Comparison of ENCODE assay signal across 21 mouse cellular contexts in genomic region chr16:20750518-20750917, GRCm38 (mm10). TPM values are rescaled to one million over a fixed set of nuclear protein-coding genes. Genes with fewer than 3 reads are reported as not detected.
DNase-seq lines count a peak whose midpoint lies in the region; ATAC-seq lines count a peak whose summit lies in the region.
"Had no signal": no experiment of that assay in that cellular context is flagged by ENCODE, and none has a peak within 500 bp of the region (broad histone marks: within the 10 kb centered on the region; RNA-seq: fewer than 3 reads in every experiment).

No protein-coding gene starts in this region.

- no peak overlapping the region for H3K27ac ChIP-seq in embryonic facial prominence, embryonic 11.5 days (replicated peaks; ENCODE audit: low read depth, low read length)
- no peak overlapping the region for H3K27ac ChIP-seq in embryonic facial prominence, embryonic 10.5 days (replicated peaks)
- no peak overlapping the region for H3K27ac ChIP-seq in limb, embryonic 11.5 days (replicated peaks; ENCODE audit: low read depth, low read length)
- no peak overlapping the region for H3K27ac ChIP-seq in limb, embryonic 10.5 days
- H3K27ac ChIP-seq in limb, embryonic 12.5 days, result no peak overlapping the region; the same call in 1 of the 2 replicates
- H3K27ac ChIP-seq in forebrain, embryonic 10.5 days, result no peak overlapping the region
- H3K27ac ChIP-seq: embryonic facial prominence, embryonic 13.5 days; forebrain, embryonic 15.5 days; heart, embryonic 10.5 days; hindbrain, embryonic 15.5 days; intestine, embryonic 15.5 days; stomach, embryonic 15.5 days had no signal

- H3K36me3 ChIP-seq in embryonic facial prominence, embryonic 11.5 days (replicated peaks; ENCODE audit: control insufficient read depth, insufficient read depth, low read depth, low read length), result no peaks in the 10 kb centered on the region
- H3K36me3 ChIP-seq in embryonic facial prominence, embryonic 10.5 days (replicated peaks), result no peaks in the 10 kb centered on the region
- no peaks in the 10 kb centered on the region for H3K36me3 ChIP-seq in limb, embryonic 11.5 days (ENCODE audit: control insufficient read depth, insufficient read depth, low read length)
- no peaks in the 10 kb centered on the region for H3K36me3 ChIP-seq in limb, embryonic 10.5 days
- H3K36me3 ChIP-seq in limb, embryonic 12.5 days, result no peaks in the 10 kb centered on the region
- no peaks in the 10 kb centered on the region for H3K36me3 ChIP-seq in forebrain, embryonic 10.5 days (replicated peaks)
- H3K36me3 ChIP-seq: embryonic facial prominence, embryonic 13.5 days; forebrain, embryonic 15.5 days; heart, embryonic 10.5 days; hindbrain, embryonic 15.5 days; intestine, embryonic 15.5 days; stomach, embryonic 15.5 days had no signal

- no peak overlapping the region for H3K4me2 ChIP-seq in embryonic facial prominence, embryonic 11.5 days (ENCODE audit: low read depth, low read length)
- no peak overlapping the region for H3K4me2 ChIP-seq in limb, embryonic 11.5 days (ENCODE audit: low read depth, severe bottlenecking)
- H3K4me2 ChIP-seq in limb, embryonic 12.5 days, result peak overlapping the region; percentile 23; the same call in 1 of the 2 replicates
- H3K4me2 ChIP-seq: embryonic facial prominence, embryonic 13.5 days; forebrain, embryonic 15.5 days; hindbrain, embryonic 15.5 days; intestine, embryonic 15.5 days; stomach, embryonic 15.5 days had no signal

- H3K4me3 ChIP-seq in embryonic facial prominence, embryonic 11.5 days (ENCODE audit: low read depth, low read length), result no peak overlapping the region
- H3K4me3 ChIP-seq in embryonic facial prominence, embryonic 10.5 days, result no peak overlapping the region
- H3K4me3 ChIP-seq in limb, embryonic 11.5 days (ENCODE audit: low read depth, low read length), result no peak overlapping the region
- H3K4me3 ChIP-seq in limb, embryonic 10.5 days, result no peak overlapping the region
- H3K4me3 ChIP-seq in limb, embryonic 12.5 days (replicated peaks), result no peak overlapping the region
- no peak overlapping the region for H3K4me3 ChIP-seq in forebrain, embryonic 10.5 days
- H3K4me3 ChIP-seq: embryonic facial prominence, embryonic 13.5 days; forebrain, embryonic 15.5 days; heart, embryonic 10.5 days; hindbrain, embryonic 15.5 days; intestine, embryonic 15.5 days; stomach, embryonic 15.5 days had no signal

- 37% methylated on average over 8 of the region's 8 CpGs for WGBS in embryonic facial prominence, embryonic 11.5 days
- 52% methylated on average over 8 of the region's 8 CpGs for WGBS in embryonic facial prominence, embryonic 10.5 days
- 34% methylated on average over 8 of the region's 8 CpGs for WGBS in limb, embryonic 11.5 days
- 55% methylated on average over 8 of the region's 8 CpGs for WGBS in limb, embryonic 10.5 days
- WGBS in limb, embryonic 12.5 days, result 27% methylated on average over 8 of the region's 8 CpGs
- 63% methylated on average over 8 of the region's 8 CpGs for WGBS in forebrain, embryonic 10.5 days

- H3K9ac ChIP-seq in embryonic facial prominence, embryonic 11.5 days (replicated peaks; ENCODE audit: low read length), result no peak overlapping the region
- H3K9ac ChIP-seq in limb, embryonic 11.5 days (ENCODE audit: low read length), result no peak overlapping the region
- no peak overlapping the region for H3K9ac ChIP-seq in limb, embryonic 12.5 days (replicated peaks)
- H3K9ac ChIP-seq: embryonic facial prominence, embryonic 13.5 days; forebrain, embryonic 15.5 days; hindbrain, embryonic 15.5 days; intestine, embryonic 15.5 days; stomach, embryonic 15.5 days had no signal

- no peaks in the 10 kb centered on the region for H3K9me3 ChIP-seq in embryonic facial prominence, embryonic 11.5 days (replicated peaks; ENCODE audit: control insufficient read depth, low read length)
- no peaks in the 10 kb centered on the region for H3K9me3 ChIP-seq in embryonic facial prominence, embryonic 10.5 days
- no peaks in the 10 kb centered on the region for H3K9me3 ChIP-seq in limb, embryonic 11.5 days (ENCODE audit: control insufficient read depth, low read length)
- H3K9me3 ChIP-seq in limb, embryonic 10.5 days (replicated peaks), result no peaks in the 10 kb centered on the region
- no peaks in the 10 kb centered on the region for H3K9me3 ChIP-seq in limb, embryonic 12.5 days
- H3K9me3 ChIP-seq in forebrain, embryonic 10.5 days, result no peaks in the 10 kb centered on the region
- H3K9me3 ChIP-seq: embryonic facial prominence, embryonic 13.5 days; forebrain, embryonic 15.5 days; heart, embryonic 10.5 days; hindbrain, embryonic 15.5 days; intestine, embryonic 15.5 days; stomach, embryonic 15.5 days had no signal

- ATAC-seq in embryonic facial prominence, embryonic 11.5 days (replicated peaks; ENCODE audit: insufficient number of reproducible peaks, low FRiP score, low TSS enrichment, low read depth), result no peak
- no peak for ATAC-seq in limb, embryonic 11.5 days (ENCODE audit: insufficient number of reproducible peaks, low FRiP score, low TSS enrichment, low read depth)
- ATAC-seq in limb, embryonic 12.5 days (ENCODE audit: insufficient number of reproducible peaks, insufficient read depth, low FRiP score, low TSS enrichment, low read depth), result no peak
- ATAC-seq: forebrain, embryonic 15.5 days; intestine, embryonic 15.5 days had no signal

- H3K27me3 ChIP-seq in embryonic facial prominence, embryonic 11.5 days (ENCODE audit: control insufficient read depth, insufficient read depth, low read length), result no peaks in the 10 kb centered on the region
- H3K27me3 ChIP-seq in embryonic facial prominence, embryonic 10.5 days (replicated peaks; ENCODE audit: low read depth, poor library complexity, severe bottlenecking), result no peaks in the 10 kb centered on the region
- no peaks in the 10 kb centered on the region for H3K27me3 ChIP-seq in limb, embryonic 11.5 days (ENCODE audit: control insufficient read depth, insufficient read depth, low read length)
- H3K27me3 ChIP-seq in limb, embryonic 10.5 days (ENCODE audit: low read depth, poor library complexity, severe bottlenecking), result no peaks in the 10 kb centered on the region
- peaks cover 3% of the 10 kb centered on the region; the same call in 1 of the 2 replicates for H3K27me3 ChIP-seq in limb, embryonic 12.5 days
- H3K27me3 ChIP-seq in forebrain, embryonic 10.5 days (ENCODE audit: poor library complexity, severe bottlenecking), result no peaks in the 10 kb centered on the region
- H3K27me3 ChIP-seq: embryonic facial prominence, embryonic 13.5 days; forebrain, embryonic 15.5 days; hindbrain, embryonic 15.5 days; intestine, embryonic 15.5 days; stomach, embryonic 15.5 days had no signal

- DNase-seq in embryonic facial prominence, embryonic 11.5 days (ENCODE audit: low spot score), result peak; percentile 12
- DNase-seq in embryonic facial prominence, embryonic 10.5 days (ENCODE audit: low spot score), result no peak
- DNase-seq in limb, embryonic 11.5 days (ENCODE audit: low spot score), result peak; percentile 29
- DNase-seq in limb, embryonic 10.5 days (ENCODE audit: low spot score), result no peak
- DNase-seq in MN1 (ENCODE audit: low spot score), result peak; percentile 18
- no peak for DNase-seq in forebrain, embryonic 10.5 days (ENCODE audit: extremely low spot score, low spot score)
- no peak for DNase-seq in thymus, postnatal 4 days
- DNase-seq: adrenal gland, postnatal 14 days; cerebellum, adult 9-11 months; gastrocnemius, postnatal 25 days; kidney, adult 8-10 months; kidney, postnatal 10 days; midbrain, embryonic 14.5 days; thymus, postnatal 36 days had no signal

- H3K4me1 ChIP-seq in embryonic facial prominence, embryonic 11.5 days (ENCODE audit: control insufficient read depth, insufficient read depth, low read length), result no peaks in the 10 kb centered on the region
- H3K4me1 ChIP-seq in embryonic facial prominence, embryonic 10.5 days, result no peaks in the 10 kb centered on the region
- no peaks in the 10 kb centered on the region; the same call in 1 of the 2 replicates for H3K4me1 ChIP-seq in limb, embryonic 11.5 days (ENCODE audit: control insufficient read depth, insufficient read depth, low read length)
- H3K4me1 ChIP-seq in limb, embryonic 10.5 days, result peaks cover 6% of the 10 kb centered on the region
- H3K4me1 ChIP-seq in limb, embryonic 12.5 days (replicated peaks), result peaks cover 9% of the 10 kb centered on the region
- no peaks in the 10 kb centered on the region for H3K4me1 ChIP-seq in forebrain, embryonic 10.5 days
- H3K4me1 ChIP-seq: heart, embryonic 10.5 days; hindbrain, embryonic 15.5 days; intestine, embryonic 15.5 days; stomach, embryonic 15.5 days had no signal

RNA-seq across cellular contexts. Expression of gene Thpo, which starts 16.2 kb away (rescaled TPM):
- polyA plus RNA-seq in embryonic facial prominence, embryonic 11.5 days (2014; fragmentation: Nextera tagmentation; extraction: Ambion mirVana), result 0.48 TPM in 1 of 2 replicates, not detected in the other
- polyA plus RNA-seq in embryonic facial prominence, embryonic 10.5 days (2016; fragmentation: Nextera tagmentation; extraction: Ambion mirVana), result 0.44 and 0.72 TPM in 2 replicates
- polyA plus RNA-seq in limb, embryonic 11.5 days (2014; fragmentation: Nextera tagmentation; extraction: Ambion mirVana), result 0.28 and 0.71 TPM in 2 replicates
- 0.21 and 0.54 TPM in 2 replicates for polyA plus RNA-seq in limb, embryonic 10.5 days (2016; fragmentation: Nextera tagmentation; extraction: Ambion mirVana)
- polyA plus RNA-seq in limb, embryonic 12.5 days (2016; fragmentation: Nextera tagmentation; extraction: Ambion mirVana), result 0.48 and 0.56 TPM in 2 replicates
- polyA plus RNA-seq in forebrain, embryonic 10.5 days (2016; fragmentation: Nextera tagmentation; extraction: Ambion mirVana), result 0.31 and 0.46 TPM in 2 replicates

RNA-seq across cellular contexts. Expression of gene Chrd, which starts 17.6 kb away (rescaled TPM):
- 1.5 and 1.7 TPM in 2 replicates for polyA plus RNA-seq in embryonic facial prominence, embryonic 11.5 days (2014; fragmentation: Nextera tagmentation; extraction: Ambion mirVana)
- polyA plus RNA-seq in embryonic facial prominence, embryonic 10.5 days (2016; fragmentation: Nextera tagmentation; extraction: Ambion mirVana), result 1.3 and 1.4 TPM in 2 replicates
- 2.0 and 3.4 TPM in 2 replicates for polyA plus RNA-seq in limb, embryonic 11.5 days (2014; fragmentation: Nextera tagmentation; extraction: Ambion mirVana)
- 0.41 and 1.6 TPM in 2 replicates for polyA plus RNA-seq in limb, embryonic 10.5 days (2016; fragmentation: Nextera tagmentation; extraction: Ambion mirVana)
- polyA plus RNA-seq in limb, embryonic 12.5 days (2016; fragmentation: Nextera tagmentation; extraction: Ambion mirVana), result 5.0 and 5.1 TPM in 2 replicates
- polyA plus RNA-seq in forebrain, embryonic 10.5 days (2016; fragmentation: Nextera tagmentation; extraction: Ambion mirVana), result 0.87 and 1.2 TPM in 2 replicates

RNA-seq across cellular contexts. Expression of gene Clcn2, which starts 33.0 kb away (rescaled TPM):
- polyA plus RNA-seq in embryonic facial prominence, embryonic 11.5 days (2014; fragmentation: Nextera tagmentation; extraction: Ambion mirVana), result 13.0 and 14.8 TPM in 2 replicates
- polyA plus RNA-seq in embryonic facial prominence, embryonic 10.5 days (2016; fragmentation: Nextera tagmentation; extraction: Ambion mirVana), result 13.9 and 15.9 TPM in 2 replicates
- polyA plus RNA-seq in limb, embryonic 11.5 days (2014; fragmentation: Nextera tagmentation; extraction: Ambion mirVana), result 21.0 and 23.1 TPM in 2 replicates
- 14.1 and 18.5 TPM in 2 replicates for polyA plus RNA-seq in limb, embryonic 10.5 days (2016; fragmentation: Nextera tagmentation; extraction: Ambion mirVana)
- polyA plus RNA-seq in limb, embryonic 12.5 days (2016; fragmentation: Nextera tagmentation; extraction: Ambion mirVana), result 31.1 and 31.9 TPM in 2 replicates
- polyA plus RNA-seq in forebrain, embryonic 10.5 days (2016; fragmentation: Nextera tagmentation; extraction: Ambion mirVana), result 11.4 and 12.5 TPM in 2 replicates

RNA-seq across cellular contexts. Expression of gene Polr2h, which starts 33.1 kb away (rescaled TPM):
- polyA plus RNA-seq in embryonic facial prominence, embryonic 11.5 days (2014; fragmentation: Nextera tagmentation; extraction: Ambion mirVana), result 120 and 124 TPM in 2 replicates
- 151 and 153 TPM in 2 replicates for polyA plus RNA-seq in embryonic facial prominence, embryonic 10.5 days (2016; fragmentation: Nextera tagmentation; extraction: Ambion mirVana)
- 136 and 140 TPM in 2 replicates for polyA plus RNA-seq in limb, embryonic 11.5 days (2014; fragmentation: Nextera tagmentation; extraction: Ambion mirVana)
- polyA plus RNA-seq in limb, embryonic 10.5 days (2016; fragmentation: Nextera tagmentation; extraction: Ambion mirVana), result 148 and 173 TPM in 2 replicates
- polyA plus RNA-seq in limb, embryonic 12.5 days (2016; fragmentation: Nextera tagmentation; extraction: Ambion mirVana), result 114 and 118 TPM in 2 replicates
- 155 and 163 TPM in 2 replicates for polyA plus RNA-seq in forebrain, embryonic 10.5 days (2016; fragmentation: Nextera tagmentation; extraction: Ambion mirVana)

RNA-seq across cellular contexts. Expression of gene Fam131a, which starts 57.5 kb away (rescaled TPM):
- 3.9 and 4.4 TPM in 2 replicates for polyA plus RNA-seq in embryonic facial prominence, embryonic 11.5 days (2014; fragmentation: Nextera tagmentation; extraction: Ambion mirVana)
- polyA plus RNA-seq in embryonic facial prominence, embryonic 10.5 days (2016; fragmentation: Nextera tagmentation; extraction: Ambion mirVana), result 2.9 and 4.8 TPM in 2 replicates
- polyA plus RNA-seq in limb, embryonic 11.5 days (2014; fragmentation: Nextera tagmentation; extraction: Ambion mirVana), result 3.5 and 4.1 TPM in 2 replicates
- 2.7 and 3.8 TPM in 2 replicates for polyA plus RNA-seq in limb, embryonic 10.5 days (2016; fragmentation: Nextera tagmentation; extraction: Ambion mirVana)
- polyA plus RNA-seq in limb, embryonic 12.5 days (2016; fragmentation: Nextera tagmentation; extraction: Ambion mirVana), result 5.3 and 7.4 TPM in 2 replicates
- 6.3 and 7.1 TPM in 2 replicates for polyA plus RNA-seq in forebrain, embryonic 10.5 days (2016; fragmentation: Nextera tagmentation; extraction: Ambion mirVana)

Comparison
In these comparisons a context has a peak if more than half of its experiments do, and no peak if none do; other contexts are left out.
1. DNase-seq: peak in embryonic facial prominence, embryonic 11.5 days (single experiment), limb, embryonic 11.5 days (single experiment) and MN1 (single experiment); none in embryonic facial prominence, embryonic 10.5 days (single experiment), limb, embryonic 10.5 days (single experiment), forebrain, embryonic 10.5 days (single experiment) and thymus, postnatal 4 days (single experiment).